Mouse (Mus musculus): ENCODE measurements around the gene Rcor2.

DNA sequence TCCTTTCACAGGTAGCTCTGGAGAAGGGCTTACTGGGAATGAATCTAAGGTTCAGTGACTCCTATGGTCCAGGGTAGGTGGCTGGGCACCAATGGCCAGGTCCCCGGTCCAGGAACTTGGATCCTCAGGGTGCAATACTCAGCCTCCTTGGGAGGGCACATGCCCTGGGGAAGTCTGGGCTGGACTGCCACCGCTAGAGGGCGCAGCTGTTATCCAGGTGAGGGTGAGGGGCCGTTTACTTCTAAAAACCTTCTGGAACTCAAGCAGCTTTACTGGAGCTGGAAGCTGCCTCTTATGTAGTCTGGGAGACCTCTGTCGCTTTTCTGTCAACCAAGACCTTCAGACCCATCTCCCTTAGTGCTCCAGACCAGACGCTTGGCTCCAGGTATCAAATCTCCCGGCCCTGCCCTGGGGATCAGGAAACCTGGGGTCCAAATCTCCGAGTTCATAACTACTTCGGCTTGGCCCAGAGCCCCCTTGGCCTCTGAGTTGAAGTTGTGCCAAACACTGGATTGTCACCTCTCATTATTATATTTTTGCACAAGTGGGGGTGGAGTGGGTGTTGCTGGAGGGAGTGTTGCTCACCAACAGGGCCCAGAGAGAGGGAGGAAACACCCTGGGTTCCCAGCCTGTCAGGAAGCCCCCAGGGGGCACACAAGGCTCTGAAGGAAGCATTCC, 2.9 kb upstream of the Rcor2 start:
- TF ChIP-seq POLR2A (IDR thresholded peaks at IDR 0.05; ENCODE audit: borderline replicate concordance, insufficient read depth, low read length) = no peak
- peak; percentile 92 for TF ChIP-seq CTCF (IDR thresholded peaks at IDR 0.05; ENCODE audit: borderline replicate concordance, insufficient read depth, low read depth, low read length)

All from cerebellum, adult 2 months (tissue).